Mouse (Mus musculus) midbrain, embryonic 10.5 days (tissue): Measurements from ENCODE around the gene Atp5mpl. TPM values are rescaled to one million over a fixed set of nuclear protein-coding genes. Genes with fewer than 3 reads are reported as not detected.

Experiments used
- DNase-seq: peaks from one replicate; pipeline ENCODE4 v3.0.0-alpha.2; 2017; ENCODE audit warnings: low spot score
- H3K27ac ChIP-seq: fragments of 300-500 bp; sonication (generic); replicated peaks from 2 replicates; pipeline ENCODE4 v1.5.1; 2016; ENCODE audit warnings: mild to moderate bottlenecking
- H3K27me3 ChIP-seq: fragments of 300-500 bp; sonication (generic); 2 replicates; pipeline ENCODE4 v1.6.1; 2016; ENCODE audit warnings: low read depth, mild to moderate bottlenecking; ENCODE audit not compliant: poor library complexity, severe bottlenecking
- H3K36me3 ChIP-seq: fragments of 300-500 bp; sonication (generic); 2 replicates; pipeline ENCODE4 v1.6.1; 2016; ENCODE audit warnings: mild to moderate bottlenecking, moderate library complexity
- H3K4me1 ChIP-seq: fragments of 300-500 bp; sonication (generic); 2 replicates; pipeline ENCODE4 v1.6.1; 2016
- H3K4me3 ChIP-seq: fragments of 300-500 bp; sonication (generic); 2 replicates; pipeline ENCODE4 v1.5.1; 2016; ENCODE audit warnings: mild to moderate bottlenecking, moderate library complexity
- H3K9me3 ChIP-seq: fragments of 300-500 bp; sonication (generic); replicated peaks from 2 replicates; pipeline ENCODE4 v1.6.1; 2016; ENCODE audit warnings: mild to moderate bottlenecking
- WGBS: fragments of 180-500 bp; shearing (Covaris S2); methylation state at CpG from one replicate; pipeline ENCODE4 v1.1.7; 2016; 5-methylcytosine and 5-hydroxymethylcytosine counted together
- polyA plus RNA-seq: library from polyadenylated mRNA; unstranded; fragments of >200 nt; fragmentation: Nextera tagmentation; extraction: Ambion mirVana; gene quantifications from 2 replicates; pipeline ENCODE4 v1.2.1, GENCODE M21; 2016

Gene Atp5mpl
- polyA plus RNA-seq, 1 experiment from 2014 or later: 585 TPM

- WGBS: 95% methylated on average over 6 of the region's 6 CpGs
- 0 out of 2 replicates have a peak, but pooled peaks cover 4% of the 10 kb centered on the region for H3K4me1 ChIP-seq
- H3K4me3 ChIP-seq: no peak overlapping the region
- H3K27ac ChIP-seq: no peak overlapping the region
- no peaks in the 10 kb centered on the region for H3K9me3 ChIP-seq
- H3K36me3 ChIP-seq: no peaks in the 10 kb centered on the region
- DNase-seq: no peak
- no peaks in the 10 kb centered on the region for H3K27me3 ChIP-seq
Observed at GRCm38 (mm10) chr12:111923117-111923516, 43.7 kb downstream of the Atp5mpl start.

GRCm38 (mm10) chr12:111920046-111920445 lies 46.7 kb downstream of the Atp5mpl start:
- Histone ChIP-seq H3K36me3 (no peaks in the 10 kb centered on the region), H3K27ac (no peak overlapping the region), H3K27me3 (no peaks in the 10 kb centered on the region), H3K4me1 (peaks cover 8% of the 10 kb centered on the region; the same call in 1 of the 2 replicates), H3K4me3 (no peak overlapping the region), H3K9me3 (no peaks in the 10 kb centered on the region)
- DNase-seq: no peak
- WGBS: 71% methylated on average over 9 of the region's 9 CpGs

GRCm38 (mm10) chr12:111916514-111917217 lies 50.1 kb downstream of the Atp5mpl start:
- H3K4me1 ChIP-seq: peaks cover 8% of the 10 kb centered on the region; the same call in 1 of the 2 replicates
- H3K4me3 ChIP-seq: no peak overlapping the region
- H3K27ac ChIP-seq: no peak overlapping the region
- H3K27me3 ChIP-seq: no peaks in the 10 kb centered on the region; the same call in 1 of the 2 replicates
- no peaks in the 10 kb centered on the region for H3K36me3 ChIP-seq
- no peaks in the 10 kb centered on the region for H3K9me3 ChIP-seq
- 66% methylated on average over 12 of the region's 12 CpGs for WGBS
- DNase-seq: no peak

- 94% methylated on average over 6 of the region's 6 CpGs for WGBS
- Histone ChIP-seq H3K36me3 (no peaks in the 10 kb centered on the region), H3K27ac (no peak overlapping the region), H3K4me1 (peaks cover 8% of the 10 kb centered on the region; the same call in 1 of the 2 replicates), H3K27me3 (peaks cover 3% of the 10 kb centered on the region), H3K4me3 (no peak overlapping the region), H3K9me3 (no peaks in the 10 kb centered on the region)
- no peak for DNase-seq
Observed at GRCm38 (mm10) chr12:111915781-111916180, 51.0 kb downstream of the Atp5mpl start.

- no peaks in the 10 kb centered on the region for H3K9me3 ChIP-seq
- no peak overlapping the region for H3K4me3 ChIP-seq
- peaks cover 4% of the 10 kb centered on the region; the same call in 1 of the 2 replicates for H3K4me1 ChIP-seq
- no peak for DNase-seq
- 56% methylated on average over 3 of the region's 3 CpGs for WGBS
- peaks cover 21% of the 10 kb centered on the region for H3K27me3 ChIP-seq
- H3K27ac ChIP-seq: no peak overlapping the region
- H3K36me3 ChIP-seq: no peaks in the 10 kb centered on the region
Observed at GRCm38 (mm10) chr12:111914031-111914430, 52.7 kb downstream of the Atp5mpl start.

GRCm38 (mm10) chr12:111912802-111913201 lies 54.0 kb downstream of the Atp5mpl start:
- Histone ChIP-seq H3K27me3 (peaks cover 32% of the 10 kb centered on the region), H3K4me1 (peaks cover 12% of the 10 kb centered on the region), H3K9me3 (no peaks in the 10 kb centered on the region), H3K27ac (no peak overlapping the region), H3K36me3 (no peaks in the 10 kb centered on the region), H3K4me3 (no peak overlapping the region)
- DNase-seq: no peak
- WGBS: 89% methylated on average over 7 of the region's 7 CpGs

- DNase-seq: no peak
- no peak overlapping the region for H3K4me3 ChIP-seq
- H3K27me3 ChIP-seq: peaks cover 40% of the 10 kb centered on the region
- peaks cover 20% of the 10 kb centered on the region for H3K4me1 ChIP-seq
- no peak overlapping the region for H3K27ac ChIP-seq
- 92% methylated on average over 2 of the region's 2 CpGs for WGBS
- H3K36me3 ChIP-seq: no peaks in the 10 kb centered on the region
- H3K9me3 ChIP-seq: no peaks in the 10 kb centered on the region
Observed at GRCm38 (mm10) chr12:111911796-111912195, 55.0 kb downstream of the Atp5mpl start.

Other genes with a start within 250 kb of the Atp5mpl start
- 189 and 265 TPM in 2 replicates for gene Klc1, start 208.1 kb downstream of the Atp5mpl start, polyA plus RNA-seq
- 16.7 and 18.2 TPM in 2 replicates for gene Xrcc3, start 153.1 kb downstream of the Atp5mpl start, polyA plus RNA-seq
- gene Zfyve21, start 152.8 kb downstream of the Atp5mpl start, polyA plus RNA-seq: 75.3 and 79.2 TPM in 2 replicates
- gene Ppp1r13b, start 58.9 kb downstream of the Atp5mpl start, polyA plus RNA-seq: 3.5 and 4.9 TPM in 2 replicates
- gene Tdrd9, start 4.6 kb upstream of the Atp5mpl start, polyA plus RNA-seq: 1.0 TPM in 2 replicates
- not detected in 2 replicates for gene Rd3l, start 14.3 kb upstream of the Atp5mpl start, polyA plus RNA-seq
- gene Aspg, start 139.7 kb upstream of the Atp5mpl start, polyA plus RNA-seq: 1.3 and 1.5 TPM in 2 replicates
- 3.3 and 4.7 TPM in 2 replicates for gene Kif26a, start 179.2 kb upstream of the Atp5mpl start, polyA plus RNA-seq